Comparison of ENCODE assay signal across 34 mouse cellular contexts in genomic region chr12:111716505-111716904, GRCm38 (mm10).
"Had no signal": no experiment of that assay in that cellular context is flagged by ENCODE, and none has a peak within 500 bp of the region (broad histone marks: within the 10 kb centered on the region; RNA-seq: fewer than 3 reads in every experiment).

No protein-coding gene starts in this region.

- H3K27ac ChIP-seq: heart, embryonic 13.5 days; heart, embryonic 15.5 days; hindbrain, embryonic 10.5 days; hindbrain, embryonic 12.5 days; hindbrain, embryonic 13.5 days; hindbrain, embryonic 14.5 days; hindbrain, embryonic 15.5 days; hindbrain, postnatal 0 days; intestine, embryonic 15.5 days; kidney, embryonic 15.5 days; kidney, postnatal 0 days; layer of hippocampus, adult 2 months; left cerebral cortex, adult 2 months had no signal

- H3K4me3 ChIP-seq: heart, embryonic 12.5 days; heart, embryonic 13.5 days; heart, embryonic 15.5 days; hindbrain, embryonic 10.5 days; hindbrain, embryonic 12.5 days; hindbrain, embryonic 13.5 days; hindbrain, embryonic 15.5 days; intestine, embryonic 15.5 days; kidney, embryonic 15.5 days; layer of hippocampus, adult 2 months; left cerebral cortex, adult 2 months had no signal

- H3K4me2 ChIP-seq: heart, embryonic 11.5 days; heart, embryonic 12.5 days; heart, embryonic 13.5 days; heart, embryonic 15.5 days; hindbrain, embryonic 12.5 days; hindbrain, embryonic 13.5 days; hindbrain, embryonic 14.5 days; hindbrain, embryonic 15.5 days; intestine, embryonic 15.5 days; kidney, embryonic 15.5 days had no signal

- DNase-seq: heart, postnatal 10 days; heart, postnatal 14 days; heart, postnatal 36 days; heart, postnatal 4 days; kidney, adult 11 months; kidney, adult 18-20 months; kidney, adult 2 months; kidney, adult 8-10 months; kidney, adult 9 months; kidney, postnatal 10 days; kidney, postnatal 14 days; kidney, postnatal 25 days; kidney, postnatal 4 days; layer of hippocampus, adult 9-11 months; layer of hippocampus, postnatal 36 days had no signal

- H3K36me3 ChIP-seq: heart, embryonic 15.5 days; hindbrain, embryonic 15.5 days had no signal

- H3K9me3 ChIP-seq: heart, embryonic 12.5 days; heart, embryonic 13.5 days; heart, embryonic 15.5 days; hindbrain, embryonic 12.5 days; hindbrain, embryonic 13.5 days; hindbrain, embryonic 15.5 days; intestine, embryonic 15.5 days; kidney, embryonic 15.5 days had no signal

- H3K27me3 ChIP-seq: heart, embryonic 12.5 days; heart, embryonic 13.5 days; heart, embryonic 15.5 days; hindbrain, embryonic 12.5 days; hindbrain, embryonic 13.5 days; hindbrain, embryonic 15.5 days; intestine, embryonic 15.5 days; kidney, embryonic 15.5 days had no signal

- H3K9ac ChIP-seq: heart, embryonic 12.5 days; heart, embryonic 13.5 days; heart, embryonic 15.5 days; hindbrain, embryonic 12.5 days; hindbrain, embryonic 13.5 days; hindbrain, embryonic 14.5 days; hindbrain, embryonic 15.5 days; intestine, embryonic 15.5 days; kidney, embryonic 15.5 days had no signal

- ATAC-seq: hindbrain, embryonic 16.5 days; hindbrain, postnatal 0 days; inflammation-experienced regulatory T-cells, adult 6 months; intestine, embryonic 15.5 days; intestine, embryonic 16.5 days; intestine, postnatal 0 days had no signal
